Mouse (Mus musculus): ENCODE results near the gene Fcna.

DNA sequence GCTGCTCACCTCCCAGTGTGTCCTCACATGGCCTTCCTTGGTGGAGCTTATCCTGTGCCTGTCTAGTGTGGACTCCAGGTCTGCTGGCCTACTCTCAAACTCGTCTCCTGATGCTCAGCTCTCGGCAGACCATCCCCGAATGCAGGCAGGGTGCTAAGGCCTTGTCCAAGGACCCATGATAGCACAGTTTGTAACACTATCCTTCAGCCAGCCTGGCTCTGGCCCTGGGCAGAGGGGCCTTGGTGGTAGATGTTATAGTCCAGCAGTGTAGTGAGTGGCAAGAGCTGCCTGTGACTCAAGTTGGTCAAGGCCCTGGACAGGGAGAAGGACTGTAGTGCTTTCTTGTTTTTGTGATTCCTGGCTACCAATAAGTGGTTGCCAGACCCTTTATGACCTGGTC, 5.8 kb upstream of the Fcna start:
- TF ChIP-seq JUND (IDR thresholded peaks at IDR 0.05; ENCODE audit: low read depth, low read length) (no peak), CTCF (IDR thresholded peaks at IDR 0.05 in 2 of 3, conservative IDR thresholded peaks at IDR 0.05 in 1 of 3; ENCODE audit: control insufficient read depth in 1 of 3, insufficient read depth in 1 of 3, low read depth in 2 of 3, low read length in 3 of 3, poor library complexity in 1 of 3, severe bottlenecking in 1 of 3) (no peak), SIN3A (IDR thresholded peaks at IDR 0.05; ENCODE audit: low read length) (no peak), POLR2A (IDR thresholded peaks at IDR 0.05; ENCODE audit: control insufficient read depth in 1 of 2, insufficient read depth in 1 of 2, low read depth in 1 of 2, low read length in 2 of 2, poor library complexity in 1 of 2) (no peak), USF2 (IDR thresholded peaks at IDR 0.05; ENCODE audit: borderline replicate concordance in 1 of 2, insufficient read depth in 1 of 2, low read depth in 1 of 2, low read length in 2 of 2) (no peak), MAFK (IDR thresholded peaks at IDR 0.05; ENCODE audit: borderline replicate concordance, low read depth, low read length) (no peak), EP300 (IDR thresholded peaks at IDR 0.05; ENCODE audit: low read depth in 1 of 2, low read length in 2 of 2) (no peak), BHLHE40 (IDR thresholded peaks at IDR 0.05; ENCODE audit: borderline replicate concordance, low read depth, low read length) (no peak), NELFE (IDR thresholded peaks at IDR 0.05; ENCODE audit: low read depth, low read length) (no peak), ZMIZ1 (IDR thresholded peaks at IDR 0.05; ENCODE audit: low read depth, low read length) (no peak)
